Mouse (Mus musculus) myocyte (in vitro differentiated cells): ENCODE results near the gene Rapgef1. TPM values are rescaled to one million over a fixed set of nuclear protein-coding genes. Genes with fewer than 3 reads are reported as not detected.

Experiments
- H3K27me3 ChIP-seq: one replicate; pipeline ENCODE4 v1.6.1; 2011; ENCODE audit not compliant: control insufficient read depth, insufficient read depth, insufficient read length
- H3K36me3 ChIP-seq: one replicate; pipeline ENCODE4 v1.6.1; 2011; ENCODE audit not compliant: control insufficient read depth, insufficient read depth
- H3K4me2 ChIP-seq: one replicate; pipeline ENCODE4 v1.6.1; 2011; ENCODE audit warnings: low read depth, control low read depth
- H3K4me3 ChIP-seq: one replicate; pipeline ENCODE4 v1.5.1; 2011; ENCODE audit warnings: mild to moderate bottlenecking, control low read depth, moderate library complexity
- H3K79me2 ChIP-seq: one replicate; pipeline ENCODE4 v1.6.1; 2011; ENCODE audit not compliant: control insufficient read depth, insufficient read depth
- H3ac ChIP-seq: one replicate; pipeline ENCODE4 v1.6.1; 2011; ENCODE audit not compliant: control insufficient read depth, insufficient read length
- CEBPB ChIP-seq: IDR thresholded peaks from 2 replicates; pipeline ENCODE4 v1.6.1; 2011; ENCODE audit warnings: mild to moderate bottlenecking, moderate library complexity; ENCODE audit not compliant: poor library complexity, insufficient read depth, severe bottlenecking
- E2F4 ChIP-seq: IDR thresholded peaks from one replicate; pipeline ENCODE4 v1.6.1; 2011; ENCODE audit warnings: mild to moderate bottlenecking, control low read depth, moderate library complexity; ENCODE audit not compliant: insufficient read depth
- MAX ChIP-seq: IDR thresholded peaks from one replicate; pipeline ENCODE4 v1.6.1; 2011; ENCODE audit warnings: low read depth, mild to moderate bottlenecking, control low read depth
- MYOD1 ChIP-seq, 3 experiments: IDR thresholded peaks; one replicate each; pipeline ENCODE4 v1.6.1; 2011; ENCODE audit warnings: control low read depth in 2 of 3, low read depth in 2 of 3, mild to moderate bottlenecking in 2 of 3, moderate library complexity in 1 of 3; ENCODE audit not compliant: insufficient read length in 2 of 3, control insufficient read depth in 1 of 3
- MYOG ChIP-seq, 3 experiments: IDR thresholded peaks; one replicate each; pipeline ENCODE4 v1.6.1; 2011; ENCODE audit warnings: control low read depth in 2 of 3, low read depth in 2 of 3, mild to moderate bottlenecking in 2 of 3; ENCODE audit not compliant: insufficient read length in 2 of 3, control insufficient read depth in 1 of 3, insufficient read depth in 1 of 3
- POLR2A ChIP-seq: IDR thresholded peaks from one replicate; pipeline ENCODE4 v1.6.1; 2011; ENCODE audit warnings: low read depth, mild to moderate bottlenecking, control low read depth, moderate library complexity; ENCODE audit not compliant: insufficient read length
- POLR2AphosphoS2 ChIP-seq: IDR thresholded peaks from one replicate; pipeline ENCODE4 v1.6.1; 2011; ENCODE audit warnings: low read depth, control low read depth; ENCODE audit not compliant: insufficient read length
- REST ChIP-seq: IDR thresholded peaks from one replicate; pipeline ENCODE4 v1.6.1; 2011; ENCODE audit warnings: mild to moderate bottlenecking, control low read depth, moderate library complexity; ENCODE audit not compliant: insufficient read depth, insufficient read length
- SRF ChIP-seq: IDR thresholded peaks from one replicate; pipeline ENCODE4 v1.6.1; 2011; ENCODE audit warnings: low read depth; ENCODE audit not compliant: control insufficient read depth, insufficient read length
- TCF12 ChIP-seq: IDR thresholded peaks from one replicate; pipeline ENCODE4 v1.6.1; 2011; ENCODE audit warnings: mild to moderate bottlenecking, control low read depth; ENCODE audit not compliant: poor library complexity, insufficient read depth, severe bottlenecking
- TCF3 ChIP-seq: IDR thresholded peaks from one replicate; pipeline ENCODE4 v1.6.1; 2011; ENCODE audit warnings: low read depth, control low read depth; ENCODE audit not compliant: insufficient read length
- USF1 ChIP-seq: IDR thresholded peaks from one replicate; pipeline ENCODE4 v1.6.1; 2011; ENCODE audit warnings: low read depth, mild to moderate bottlenecking, control low read depth, moderate library complexity
- polyA plus RNA-seq: library from polyadenylated mRNA; unstranded; fragments of >200 nt; fragmentation: generic; extraction: Trizol; gene quantifications from one replicate; pipeline ENCODE4 v1.2.1, GENCODE M21; 2012; ENCODE audit warnings: missing spikeins

Rapgef1 gene
- polyA plus RNA-seq, 1 experiment = 74.5 TPM

- H3K4me2 ChIP-seq = no peak overlapping the region
- no peaks in the 10 kb centered on the region for H3K79me2 ChIP-seq
- TF ChIP-seq CEBPB = no peak
- TF ChIP-seq TCF12 = no peak
- no peak for TF ChIP-seq MYOG (IDR thresholded peaks at IDR 0.05; ENCODE audit: control insufficient read depth in 1 of 3, insufficient read depth in 1 of 3, insufficient read length in 2 of 3, low read depth in 2 of 3)
- TF ChIP-seq MAX = no peak
- no peak for TF ChIP-seq E2F4
- no peak for TF ChIP-seq POLR2AphosphoS2
- no peak for TF ChIP-seq TCF3
- no peak for TF ChIP-seq SRF
- TF ChIP-seq MYOD1 (IDR thresholded peaks at IDR 0.05; ENCODE audit: control insufficient read depth in 1 of 3, insufficient read length in 2 of 3, low read depth in 2 of 3) = no peak
- no peak for TF ChIP-seq USF1
- H3ac ChIP-seq = no peak overlapping the region
- H3K4me3 ChIP-seq = no peak overlapping the region
- H3K36me3 ChIP-seq = no peaks in the 10 kb centered on the region
- H3K27me3 ChIP-seq = peaks cover 27% of the 10 kb centered on the region
Observed at GRCm38 (mm10) chr2:29592537-29592936, 27.0 kb upstream of the Rapgef1 start.

DNA sequence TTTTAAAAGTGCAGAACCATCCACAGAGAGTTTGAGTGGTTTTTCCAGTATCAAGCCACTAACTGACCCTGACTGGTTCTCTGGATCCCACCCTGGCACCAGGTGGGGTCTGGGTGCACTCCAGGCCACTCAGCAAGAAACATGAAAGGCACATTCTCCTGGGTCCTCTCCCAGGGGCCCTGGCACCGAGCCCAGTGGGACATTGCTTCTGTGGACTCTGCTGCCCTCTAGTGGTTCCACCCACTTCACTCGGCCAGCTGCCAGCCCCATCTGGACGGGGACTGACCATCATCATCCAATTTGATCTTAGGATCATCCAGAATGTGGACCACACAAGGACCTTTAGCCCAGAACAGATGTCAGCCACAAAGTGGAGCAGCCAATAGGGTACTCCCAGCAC is 15.6 kb upstream of the Rapgef1 start:
- Histone ChIP-seq H3K36me3 (no peaks in the 10 kb centered on the region), H3K4me3 (no peak overlapping the region), H3K79me2 (no peaks in the 10 kb centered on the region), H3ac (no peak overlapping the region), H3K27me3 (peaks cover 43% of the 10 kb centered on the region), H3K4me2 (no peak overlapping the region)
- TF ChIP-seq MYOD1 (IDR thresholded peaks at IDR 0.05; ENCODE audit: control insufficient read depth in 1 of 3, insufficient read length in 2 of 3, low read depth in 2 of 3) (no peak), MYOG (IDR thresholded peaks at IDR 0.05; ENCODE audit: control insufficient read depth in 1 of 3, insufficient read depth in 1 of 3, insufficient read length in 2 of 3, low read depth in 2 of 3) (no peak), TCF12 (no peak), E2F4 (no peak), CEBPB (no peak), POLR2AphosphoS2 (no peak)

DNA sequence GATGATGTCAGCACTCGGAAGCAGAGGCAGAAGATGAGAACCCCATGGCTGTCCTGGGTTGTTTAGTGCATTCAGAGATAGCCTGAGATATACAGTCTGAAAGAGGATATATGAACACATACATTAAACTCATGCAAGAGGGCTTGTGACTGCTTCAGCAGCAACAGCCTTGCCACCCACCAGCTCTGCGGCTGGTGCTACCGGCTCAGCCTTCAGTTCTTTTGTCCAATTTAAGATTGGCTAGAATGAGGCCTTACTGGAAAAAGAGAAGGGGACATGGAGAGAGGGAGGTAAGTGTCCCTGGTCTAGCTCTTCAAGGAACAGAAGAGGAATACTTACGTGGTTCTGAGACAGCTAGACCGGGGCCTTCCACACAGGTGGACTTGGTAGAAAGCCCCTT is 13.9 kb upstream of the Rapgef1 start:
- H3K79me2 ChIP-seq = no peaks in the 10 kb centered on the region
- peaks cover 38% of the 10 kb centered on the region for H3K27me3 ChIP-seq
- H3K36me3 ChIP-seq = no peaks in the 10 kb centered on the region
- no peak overlapping the region for H3K4me2 ChIP-seq
- TF ChIP-seq POLR2A (no peak), USF1 (no peak), SRF (no peak), REST (no peak), MAX (no peak), MYOD1 (IDR thresholded peaks at IDR 0.05; ENCODE audit: control insufficient read depth in 1 of 3, insufficient read length in 2 of 3, low read depth in 2 of 3) (no peak), TCF3 (no peak), MYOG (IDR thresholded peaks at IDR 0.05; ENCODE audit: control insufficient read depth in 1 of 3, insufficient read depth in 1 of 3, insufficient read length in 2 of 3, low read depth in 2 of 3) (no peak), E2F4 (no peak), CEBPB (no peak), TCF12 (no peak), POLR2AphosphoS2 (no peak)
- H3K4me3 ChIP-seq = no peak overlapping the region
- H3ac ChIP-seq = no peak overlapping the region

GRCm38 (mm10) chr2:29606460-29606859 is 13.1 kb upstream of the Rapgef1 start:
- Histone ChIP-seq H3K4me3 (no peak overlapping the region), H3K27me3 (peaks cover 33% of the 10 kb centered on the region)
- TF ChIP-seq TCF12 (no peak), USF1 (no peak), MYOD1 (IDR thresholded peaks at IDR 0.05; ENCODE audit: control insufficient read depth in 1 of 3, insufficient read length in 2 of 3, low read depth in 2 of 3) (no peak), SRF (no peak), POLR2AphosphoS2 (no peak), POLR2A (no peak), MAX (no peak), REST (no peak), MYOG (IDR thresholded peaks at IDR 0.05; ENCODE audit: control insufficient read depth in 1 of 3, insufficient read depth in 1 of 3, insufficient read length in 2 of 3, low read depth in 2 of 3) (no peak), E2F4 (no peak)

GRCm38 (mm10) chr2:29617341-29617740 is 2.2 kb upstream of the Rapgef1 start:
- no peaks in the 10 kb centered on the region for H3K27me3 ChIP-seq
- TF ChIP-seq TCF12 = no peak
- TF ChIP-seq POLR2A = no peak
- no peak for TF ChIP-seq CEBPB
- TF ChIP-seq E2F4 = no peak
- TF ChIP-seq MAX = no peak
- TF ChIP-seq MYOG (IDR thresholded peaks at IDR 0.05; ENCODE audit: control insufficient read depth in 1 of 3, insufficient read depth in 1 of 3, insufficient read length in 2 of 3, low read depth in 2 of 3) = no peak
- no peak for TF ChIP-seq SRF
- no peak for TF ChIP-seq TCF3
- no peak for TF ChIP-seq MYOD1 (IDR thresholded peaks at IDR 0.05; ENCODE audit: control insufficient read depth in 1 of 3, insufficient read length in 2 of 3, low read depth in 2 of 3)
- no peak for TF ChIP-seq POLR2AphosphoS2
- no peak for TF ChIP-seq USF1
- no peak overlapping the region for H3K4me2 ChIP-seq
- H3K79me2 ChIP-seq = peaks cover 24% of the 10 kb centered on the region
- H3K36me3 ChIP-seq = no peaks in the 10 kb centered on the region
- no peak overlapping the region for H3K4me3 ChIP-seq
- no peak overlapping the region for H3ac ChIP-seq

More at GRCm38 (mm10) chr2:29606460-29606859, 13.1 kb upstream of the Rapgef1 start:
- Histone ChIP-seq H3K36me3 (no peaks in the 10 kb centered on the region), H3K79me2 (no peaks in the 10 kb centered on the region), H3ac (no peak overlapping the region), H3K4me2 (no peak overlapping the region)
